Mouse (Mus musculus) liver, embryonic 14.5 days (tissue): ENCODE results near the gene Prim2. TPM values are rescaled to one million over a fixed set of nuclear protein-coding genes. Genes with fewer than 3 reads are reported as not detected.

ENCODE experiments used
- ATAC-seq: fragments of 200-750 bp; cut with Nextera tagmentation; 2 replicates; pipeline ENCODE4 v1.8.0; 2017; ENCODE audit warnings: moderate number of reproducible peaks, mild to moderate bottlenecking, moderate library complexity; ENCODE audit not compliant: insufficient read depth
- DNase-seq, 3 experiments: peaks; one replicate each; pipeline ENCODE4 v3.0.0-alpha.2; 2012 to 2013; ENCODE audit warnings: low read depth in 3 of 3, low spot score in 3 of 3
- H3K27ac ChIP-seq: fragments of 300-500 bp; sonication (generic); 2 replicates; pipeline ENCODE4 v1.5.1; 2014; ENCODE audit warnings: moderate library complexity, mild to moderate bottlenecking, control low read depth, inconsistent platforms
- H3K27me3 ChIP-seq: fragments of 300-500 bp; sonication (generic); 2 replicates; pipeline ENCODE4 v1.6.1; 2014; ENCODE audit warnings: mild to moderate bottlenecking, low read length, moderate library complexity; ENCODE audit not compliant: control insufficient read depth, insufficient read depth
- H3K36me3 ChIP-seq: fragments of 300-500 bp; sonication (generic); replicated peaks from 2 replicates; pipeline ENCODE4 v1.6.1; 2014; ENCODE audit warnings: low read depth; ENCODE audit not compliant: control insufficient read depth, insufficient read depth
- H3K4me1 ChIP-seq, 2 experiments: fragments of 200-500 bp in 1 of 2; fragments of 300-500 bp in 1 of 2; sonication (generic) in 1 of 2; replicated peaks; 2 replicates each; pipeline ENCODE4 v1.6.1; 2012 to 2014; ENCODE audit warnings: antibody characterized with exemption in 1 of 2, inconsistent platforms in 1 of 2, low read length in 1 of 2; ENCODE audit not compliant: control insufficient read depth in 2 of 2, insufficient read depth in 2 of 2
- H3K4me2 ChIP-seq: fragments of 300-500 bp; sonication (generic); 2 replicates; pipeline ENCODE4 v1.6.1; 2014; ENCODE audit warnings: low read depth, mild to moderate bottlenecking, control low read depth, moderate library complexity
- H3K4me3 ChIP-seq, 2 experiments: fragments of 200-500 bp in 1 of 2; fragments of 300-500 bp in 1 of 2; sonication (generic) in 1 of 2; 2 replicates each; pipeline ENCODE4 v1.5.1; 2012 to 2014; ENCODE audit warnings: low read depth in 2 of 2, low read length in 2 of 2, mild to moderate bottlenecking in 2 of 2, control low read depth in 1 of 2, inconsistent platforms in 1 of 2, moderate library complexity in 1 of 2; ENCODE audit not compliant: insufficient read depth in 1 of 2
- H3K9ac ChIP-seq: fragments of 300-500 bp; sonication (generic); replicated peaks from 2 replicates; pipeline ENCODE4 v1.6.1; 2014; ENCODE audit warnings: mild to moderate bottlenecking, control low read depth, moderate library complexity
- H3K9me3 ChIP-seq: fragments of 300-500 bp; sonication (generic); 2 replicates; pipeline ENCODE4 v1.6.1; 2016; ENCODE audit warnings: low read length, mixed read lengths; ENCODE audit not compliant: control insufficient read depth
- CTCF ChIP-seq: IDR thresholded peaks from 2 replicates; pipeline ENCODE4 v1.5.1; 2016; ENCODE audit warnings: antibody characterized with exemption, low read depth, control low read depth
- EP300 ChIP-seq: IDR thresholded peaks from 2 replicates; pipeline ENCODE4 v1.6.1; 2016; ENCODE audit warnings: antibody characterized with exemption, low read depth
- WGBS: fragments of 180-500 bp; shearing (Covaris S2); extraction: QIAGEN DNeasy Blood & Tissue Kit; methylation state at CpG from one replicate; pipeline ENCODE4 v1.1.7; 2014; ENCODE audit not compliant: insufficient replicate concordance; 5-methylcytosine and 5-hydroxymethylcytosine counted together
- polyA plus RNA-seq, 2 experiments: library from polyadenylated mRNA; depleted of rRNA in 1 of 2; stranded (reverse) in 1 of 2; unstranded in 1 of 2; fragments of >200 nt; fragmentation: Nextera tagmentation in 1 of 2; extraction: Ambion mirVana in 1 of 2; gene quantifications; 2 replicates each; pipeline versions ENCODE4 v1.2.1 to v1.2.3; 2012 to 2014

Gene Prim2
- polyA plus RNA-seq, 2 experiments, result 34.1 to 38.1 TPM

DNA sequence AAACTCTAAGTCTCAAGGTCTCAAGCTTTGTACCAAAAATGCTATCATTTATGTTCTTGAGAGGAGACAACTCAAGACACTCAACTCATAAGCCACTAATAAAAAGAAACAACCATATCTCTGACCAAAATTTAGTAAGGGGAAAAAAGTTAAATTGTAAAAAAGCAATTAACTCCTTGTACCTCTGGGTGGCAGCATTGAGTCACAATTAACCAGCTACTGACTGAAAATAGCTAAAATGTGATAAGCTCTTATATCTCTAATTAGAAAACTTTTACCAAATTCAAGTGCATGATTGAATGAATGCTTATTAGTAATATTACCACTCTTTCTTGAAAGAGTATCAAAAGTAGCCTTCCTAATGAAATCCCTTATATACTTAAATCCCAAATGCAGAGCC lies 6.4 kb downstream of the Prim2 start:
- TF ChIP-seq CTCF (peak; percentile 55; the same call in 1 of the 2 replicates), EP300 (no peak)
- H3K4me1 ChIP-seq, result peaks cover 5 to 10% of the 10 kb centered on the region in 2 experiments
- ATAC-seq, result no peak
- peak in 1 of 3 experiments; percentile 48 for DNase-seq
- H3K9ac ChIP-seq, result no peak overlapping the region
- no peak overlapping the region for H3K4me2 ChIP-seq
- no peaks in the 10 kb centered on the region for H3K9me3 ChIP-seq
- peaks cover 83% of the 10 kb centered on the region for H3K36me3 ChIP-seq
- no peaks in the 10 kb centered on the region for H3K27me3 ChIP-seq
- no peak overlapping the region for H3K27ac ChIP-seq
- no peak overlapping the region for H3K4me3 ChIP-seq

- no peak overlapping the region for H3K9ac ChIP-seq
- no peak overlapping the region for H3K27ac ChIP-seq
- no peak overlapping the region for H3K4me2 ChIP-seq
- no peak for DNase-seq
- TF ChIP-seq CTCF (no peak), EP300 (no peak)
- H3K36me3 ChIP-seq, result peaks cover 58% of the 10 kb centered on the region
- no peak overlapping the region for H3K4me3 ChIP-seq
- H3K9me3 ChIP-seq, result no peaks in the 10 kb centered on the region
- no peaks in the 10 kb centered on the region for H3K27me3 ChIP-seq
- 80% methylated on average over 4 of the region's 4 CpGs for WGBS
- ATAC-seq, result no peak
- no peaks in the 10 kb centered on the region for H3K4me1 ChIP-seq
These were observed 11.3 kb downstream of the Prim2 start for GRCm38 (mm10) chr1:33658302-33658701.

DNA sequence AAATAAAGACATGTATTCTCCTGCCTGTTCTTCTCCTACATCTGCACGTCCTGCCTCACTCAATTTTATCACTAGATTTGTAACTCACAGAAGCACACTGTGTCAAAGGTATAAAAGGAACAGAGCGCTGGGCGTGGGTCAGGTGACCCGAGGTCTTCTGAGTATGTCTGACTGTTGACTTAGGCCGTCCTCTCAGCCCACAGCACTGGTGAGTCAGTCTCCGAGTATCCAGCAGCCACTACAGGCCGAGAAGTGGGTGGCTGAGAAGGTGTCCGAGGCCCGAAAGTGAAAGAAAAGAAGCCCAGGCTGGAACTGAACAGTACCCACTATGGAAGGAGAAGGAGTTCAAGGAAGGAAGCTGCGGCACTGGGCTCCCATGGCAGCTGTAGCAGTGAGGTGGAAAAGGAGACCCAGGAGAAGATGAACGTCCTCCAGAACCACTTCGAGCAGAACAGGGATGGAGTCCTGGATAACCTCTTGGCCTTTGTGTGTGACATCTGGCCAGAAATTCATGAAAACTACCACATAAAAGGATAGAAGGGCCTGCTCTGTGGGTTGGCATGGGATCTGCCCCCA lies 11.9 kb downstream of the Prim2 start:
- H3K27me3 ChIP-seq, result no peaks in the 10 kb centered on the region
- 88% methylated on average over 12 of the region's 12 CpGs for WGBS
- no peak overlapping the region for H3K27ac ChIP-seq
- H3K36me3 ChIP-seq, result peaks cover 57% of the 10 kb centered on the region
- TF ChIP-seq CTCF (no peak), EP300 (no peak)
- no peak for ATAC-seq
- H3K4me1 ChIP-seq, result no peaks in the 10 kb centered on the region
- no peak overlapping the region for H3K9ac ChIP-seq
- H3K9me3 ChIP-seq, result no peaks in the 10 kb centered on the region
- DNase-seq, result no peak
- H3K4me2 ChIP-seq, result no peak overlapping the region
- no peak overlapping the region for H3K4me3 ChIP-seq

GRCm38 (mm10) chr1:33650875-33651274 lies 18.7 kb downstream of the Prim2 start:
- TF ChIP-seq EP300 (no peak), CTCF (no peak)
- Histone ChIP-seq H3K4me1 (peaks cover 10 to 18% of the 10 kb centered on the region in 2 experiments), H3K4me3 (no peak overlapping the region), H3K9ac (no peak overlapping the region), H3K9me3 (no peaks in the 10 kb centered on the region), H3K36me3 (peaks cover 35% of the 10 kb centered on the region), H3K27me3 (no peaks in the 10 kb centered on the region), H3K4me2 (no peak overlapping the region), H3K27ac (no peak overlapping the region)
- no peak for ATAC-seq
- 95% methylated on average over 11 of the region's 11 CpGs for WGBS
- no peak for DNase-seq

GRCm38 (mm10) chr1:33649534-33650108 lies 20.0 kb downstream of the Prim2 start:
- H3K4me3 ChIP-seq, result no peak overlapping the region
- peaks cover 13 to 24% of the 10 kb centered on the region in 2 experiments for H3K4me1 ChIP-seq
- WGBS, result 53% methylated on average over 9 of the region's 9 CpGs
- no peaks in the 10 kb centered on the region for H3K27me3 ChIP-seq
- H3K4me2 ChIP-seq, result peak overlapping the region; percentile 11
- DNase-seq (no peak), ATAC-seq (peak; percentile 81)
- H3K9ac ChIP-seq, result no peak overlapping the region
- H3K27ac ChIP-seq, result no peak overlapping the region
- peaks cover 35% of the 10 kb centered on the region for H3K36me3 ChIP-seq
- H3K9me3 ChIP-seq, result no peaks in the 10 kb centered on the region
- TF ChIP-seq CTCF (no peak), EP300 (peak; percentile 78)
